Mouse (Mus musculus) C2C12 (cell line): ENCODE measurements around the gene Prss36.

Experiments
- CTCF ChIP-seq: IDR thresholded peaks from one replicate; pipeline ENCODE4 v1.5.1; 2011; ENCODE audit not compliant: control insufficient read depth, insufficient read depth, insufficient read length
- MAX ChIP-seq: IDR thresholded peaks from one replicate; pipeline ENCODE4 v1.6.1; 2011; ENCODE audit warnings: mild to moderate bottlenecking, control low read depth
- MYOD1 ChIP-seq: IDR thresholded peaks from one replicate; pipeline ENCODE4 v1.6.1; 2011; ENCODE audit warnings: low read depth; ENCODE audit not compliant: control insufficient read depth, insufficient read length
- USF1 ChIP-seq: IDR thresholded peaks from one replicate; pipeline ENCODE4 v1.6.1; 2011; ENCODE audit warnings: low read depth, mild to moderate bottlenecking, control low read depth, moderate library complexity

GRCm38 (mm10) chr7:127907939-127908338, 38.6 kb downstream of the Prss36 start:
- TF ChIP-seq CTCF (no peak), USF1 (no peak), MAX (no peak), MYOD1 (no peak)
